Mouse (Mus musculus): Measurements from ENCODE around the gene Smok3b.

Gene Smok3b

GRCm38 (mm10) chr5:138083936-138084335, 62.7 kb downstream of the Smok3b start:
- in situ Hi-C loops (cut with MboI; ENCODE audit: unreplicated experiment in 2 of 2): loop anchor here in 1 of 2 experiments (25.0 kb wide), 2 partner anchors 272 to 353 kb away; partner anchors contain the start of gene Zfp157

- in situ Hi-C loops (cut with MboI; ENCODE audit: unreplicated experiment in 2 of 2): loop anchor here in 1 of 2 experiments (25.0 kb wide), 2 partner anchors 272 to 353 kb away; partner anchors contain the start of gene Zfp157
Observed at GRCm38 (mm10) chr5:138084507-138084906, 63.3 kb downstream of the Smok3b start.

GRCm38 (mm10) chr5:138084996-138085395, 63.8 kb downstream of the Smok3b start, which contains the start of gene Zkscan1:
Gene Zkscan1, plus strand, starts transcription at chr5:138085084.
- in situ Hi-C loops (cut with MboI; ENCODE audit: unreplicated experiment in 2 of 2): loop anchor here in 1 of 2 experiments (5.0 to 25.0 kb wide), 3 partner anchors 67 to 352 kb away; partner anchors contain the start of gene Zfp157

- in situ Hi-C loops (cut with MboI; ENCODE audit: unreplicated experiment in 2 of 2): loop anchor here in 1 of 2 experiments (5.0 to 25.0 kb wide), 3 partner anchors 67 to 352 kb away; partner anchors contain the start of gene Zfp157
Observed at GRCm38 (mm10) chr5:138085421-138085911, 64.2 kb downstream of the Smok3b start.

- in situ Hi-C loops (cut with MboI; ENCODE audit: unreplicated experiment in 2 of 2): loop anchor here in 1 of 2 experiments (5.0 to 25.0 kb wide), 3 partner anchors 65 to 350 kb away; partner anchors contain the start of gene Zfp157
Observed at GRCm38 (mm10) chr5:138086842-138087241, 65.6 kb downstream of the Smok3b start.

- in situ Hi-C loops (cut with MboI; ENCODE audit: unreplicated experiment in 2 of 2): loop anchor here in 1 of 2 experiments (5.0 to 25.0 kb wide), 3 partner anchors 64 to 349 kb away; partner anchors contain the start of gene Zfp157
Observed at GRCm38 (mm10) chr5:138088366-138088765, 67.1 kb downstream of the Smok3b start.

GRCm38 (mm10) chr5:138089108-138089551, 67.9 kb downstream of the Smok3b start:
- in situ Hi-C loops (cut with MboI; ENCODE audit: unreplicated experiment in 2 of 2): loop anchor here in 1 of 2 experiments (5.0 to 25.0 kb wide), 3 partner anchors 63 to 348 kb away; partner anchors contain the start of gene Zfp157

GRCm38 (mm10) chr5:138090271-138090670, 69.0 kb downstream of the Smok3b start:
- in situ Hi-C loops (cut with MboI; ENCODE audit: unreplicated experiment in 2 of 2): loop anchor here in 1 of 2 experiments (25.0 kb wide), 2 partner anchors 278 to 347 kb away; partner anchors contain the start of gene Zfp157

- in situ Hi-C loops (cut with MboI; ENCODE audit: unreplicated experiment in 2 of 2): loop anchor here in 1 of 2 experiments (25.0 kb wide), 2 partner anchors 278 to 347 kb away; partner anchors contain the start of gene Zfp157
Observed at GRCm38 (mm10) chr5:138090737-138091136, 69.5 kb downstream of the Smok3b start.

GRCm38 (mm10) chr5:138092771-138093170, 71.5 kb downstream of the Smok3b start:
- in situ Hi-C loops (cut with MboI; ENCODE audit: unreplicated experiment in 2 of 2): loop anchor here in 1 of 2 experiments (25.0 kb wide), 2 partner anchors 280 to 345 kb away; partner anchors contain the start of gene Zfp157

- in situ Hi-C loops (cut with MboI; ENCODE audit: unreplicated experiment in 2 of 2): loop anchor here in 1 of 2 experiments (25.0 kb wide), 2 partner anchors 282 to 343 kb away; partner anchors contain the start of gene Zfp157
Observed at GRCm38 (mm10) chr5:138094474-138094873, 73.2 kb downstream of the Smok3b start.
